Mouse (Mus musculus) limb, embryonic 12.5 days (tissue): Measurements from ENCODE around the gene Specc1l. TPM values are rescaled to one million over a fixed set of nuclear protein-coding genes. Genes with fewer than 3 reads are reported as not detected.

Experiments used
- ATAC-seq: fragments of 200-750 bp; cut with Nextera tagmentation; 2 replicates; pipeline ENCODE4 v1.8.0; 2017; ENCODE audit warnings: low read depth, moderate TSS enrichment; ENCODE audit not compliant: insufficient number of reproducible peaks, insufficient read depth, low FRiP score, low TSS enrichment
- H3K27ac ChIP-seq: fragments of 300-500 bp; sonication (generic); 2 replicates; pipeline ENCODE4 v1.5.1; 2016; ENCODE audit warnings: mild to moderate bottlenecking, moderate library complexity
- H3K27me3 ChIP-seq: fragments of 300-500 bp; sonication (generic); 2 replicates; pipeline ENCODE4 v1.6.1; 2016; ENCODE audit warnings: mild to moderate bottlenecking, moderate library complexity
- H3K36me3 ChIP-seq: fragments of 300-500 bp; sonication (generic); 2 replicates; pipeline ENCODE4 v1.6.1; 2016; ENCODE audit warnings: mild to moderate bottlenecking, moderate library complexity
- H3K4me1 ChIP-seq: fragments of 300-500 bp; sonication (generic); replicated peaks from 2 replicates; pipeline ENCODE4 v1.6.1; 2016
- H3K4me2 ChIP-seq: fragments of 300-500 bp; sonication (generic); 2 replicates; pipeline ENCODE4 v1.6.1; 2016; ENCODE audit warnings: mild to moderate bottlenecking, moderate library complexity
- H3K4me3 ChIP-seq: fragments of 300-500 bp; sonication (generic); replicated peaks from 2 replicates; pipeline ENCODE4 v1.5.1; 2016; ENCODE audit warnings: mild to moderate bottlenecking
- H3K9ac ChIP-seq: fragments of 300-500 bp; sonication (generic); replicated peaks from 2 replicates; pipeline ENCODE4 v1.6.1; 2016; ENCODE audit warnings: mild to moderate bottlenecking, moderate library complexity
- H3K9me3 ChIP-seq: fragments of 300-500 bp; sonication (generic); 2 replicates; pipeline ENCODE4 v1.6.1; 2016; ENCODE audit warnings: mild to moderate bottlenecking, moderate library complexity
- WGBS: fragments of 180-500 bp; shearing (Covaris S2); methylation state at CpG from one replicate; pipeline ENCODE4 v1.1.7; 2016; 5-methylcytosine and 5-hydroxymethylcytosine counted together
- polyA plus RNA-seq: library from polyadenylated mRNA; unstranded; fragments of >200 nt; fragmentation: Nextera tagmentation; extraction: Ambion mirVana; gene quantifications from 2 replicates; pipeline ENCODE4 v1.2.1, GENCODE M21; 2016

Specc1l gene
- polyA plus RNA-seq, 1 experiment from 2014 or later, result 49.8 TPM

DNA sequence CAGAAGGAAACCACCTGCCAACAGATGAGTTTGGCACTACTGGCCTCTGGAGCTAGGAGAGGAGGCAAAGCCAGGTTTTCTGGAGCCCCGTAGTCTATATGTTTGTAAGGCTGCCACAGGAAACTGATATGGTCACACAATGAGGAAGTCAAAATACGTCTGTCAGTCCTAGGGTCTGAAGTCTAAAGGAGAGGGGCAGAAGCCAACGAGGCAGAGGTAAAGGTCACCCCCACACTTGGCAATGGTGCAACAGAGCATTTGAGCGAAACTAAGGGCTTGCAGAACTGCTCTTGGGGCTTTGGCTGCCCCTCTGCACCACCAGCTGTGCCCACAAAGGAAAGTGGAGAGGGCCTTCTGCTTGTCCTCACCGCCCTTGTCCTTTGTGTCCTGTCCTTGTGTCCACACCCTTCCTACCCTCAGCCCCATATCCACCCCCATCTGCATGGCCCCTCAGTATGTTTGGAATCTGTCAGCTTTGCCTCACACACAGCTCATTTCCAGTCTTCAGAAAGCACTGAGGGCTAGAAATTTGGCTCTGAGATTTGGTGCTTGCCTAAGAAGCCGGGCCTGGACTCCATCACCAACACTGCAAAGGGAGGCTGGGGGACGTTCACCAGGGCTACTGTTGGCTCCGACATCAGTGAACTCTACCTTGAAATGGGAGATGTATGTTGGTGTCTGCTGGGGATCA is 24.4 kb upstream of the Specc1l start:
- H3K4me2 ChIP-seq, result no peak overlapping the region
- H3K4me3 ChIP-seq, result no peak overlapping the region
- no peaks in the 10 kb centered on the region for H3K4me1 ChIP-seq
- ATAC-seq, result no peak
- no peaks in the 10 kb centered on the region for H3K27me3 ChIP-seq
- no peak overlapping the region for H3K27ac ChIP-seq
- no peak overlapping the region for H3K9ac ChIP-seq
- WGBS, result 81% methylated on average over 8 of the region's 8 CpGs
- no peaks in the 10 kb centered on the region for H3K9me3 ChIP-seq
- H3K36me3 ChIP-seq, result peaks cover 26% of the 10 kb centered on the region

DNA sequence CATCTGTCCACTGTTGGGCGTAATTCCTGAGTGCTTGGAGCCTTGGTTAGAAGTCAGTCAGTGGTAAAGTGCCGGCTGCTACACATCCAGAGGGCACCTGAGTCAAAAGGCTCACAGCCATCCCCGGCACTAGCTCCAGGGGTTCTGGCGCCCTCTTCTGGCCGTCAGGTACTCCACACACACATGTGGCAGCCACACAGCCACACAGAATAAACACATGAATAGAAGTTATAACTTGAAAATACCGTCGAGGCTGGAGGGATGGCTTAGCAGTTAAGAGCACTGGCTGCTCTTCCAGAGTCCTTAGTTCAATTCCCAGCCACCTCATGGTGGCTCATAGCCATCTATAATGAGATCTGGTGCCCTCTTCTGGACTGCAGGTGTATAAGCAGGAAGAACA is 20.2 kb upstream of the Specc1l start:
- no peak overlapping the region for H3K4me2 ChIP-seq
- no peaks in the 10 kb centered on the region for H3K36me3 ChIP-seq
- 60% methylated on average over 7 of the region's 7 CpGs for WGBS
- no peaks in the 10 kb centered on the region for H3K4me1 ChIP-seq
- no peaks in the 10 kb centered on the region for H3K27me3 ChIP-seq
- H3K27ac ChIP-seq, result no peak overlapping the region
- H3K9me3 ChIP-seq, result peaks cover 8% of the 10 kb centered on the region
- H3K9ac ChIP-seq, result no peak overlapping the region
- H3K4me3 ChIP-seq, result no peak overlapping the region
- ATAC-seq, result no peak

DNA sequence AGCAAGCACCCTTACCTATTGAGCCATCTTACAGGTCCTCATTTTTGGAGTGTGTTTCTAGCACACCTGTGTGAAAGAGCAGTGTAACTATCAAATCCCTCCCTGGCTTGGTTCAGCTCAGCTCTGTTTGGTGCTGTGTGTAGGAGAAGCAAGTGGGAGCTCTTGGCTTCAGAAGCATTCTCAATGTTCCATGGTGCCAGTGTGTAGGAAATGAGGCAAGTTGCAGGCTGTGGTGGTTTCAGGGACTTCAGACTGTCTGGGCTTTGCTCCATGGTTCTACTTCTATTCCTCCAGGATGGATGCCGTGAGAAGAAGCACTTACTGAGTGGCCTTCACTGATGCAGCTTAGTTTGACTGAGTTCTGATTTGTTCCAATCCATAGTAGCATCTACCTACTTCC is 14.1 kb upstream of the Specc1l start:
- Histone ChIP-seq H3K9ac (no peak overlapping the region), H3K9me3 (peaks cover 6% of the 10 kb centered on the region), H3K4me1 (no peaks in the 10 kb centered on the region), H3K36me3 (no peaks in the 10 kb centered on the region), H3K27ac (no peak overlapping the region), H3K4me3 (no peak overlapping the region), H3K27me3 (no peaks in the 10 kb centered on the region), H3K4me2 (no peak overlapping the region)
- ATAC-seq, result no peak
- WGBS, result 85% methylated on average over 1 of the region's 1 CpGs

DNA sequence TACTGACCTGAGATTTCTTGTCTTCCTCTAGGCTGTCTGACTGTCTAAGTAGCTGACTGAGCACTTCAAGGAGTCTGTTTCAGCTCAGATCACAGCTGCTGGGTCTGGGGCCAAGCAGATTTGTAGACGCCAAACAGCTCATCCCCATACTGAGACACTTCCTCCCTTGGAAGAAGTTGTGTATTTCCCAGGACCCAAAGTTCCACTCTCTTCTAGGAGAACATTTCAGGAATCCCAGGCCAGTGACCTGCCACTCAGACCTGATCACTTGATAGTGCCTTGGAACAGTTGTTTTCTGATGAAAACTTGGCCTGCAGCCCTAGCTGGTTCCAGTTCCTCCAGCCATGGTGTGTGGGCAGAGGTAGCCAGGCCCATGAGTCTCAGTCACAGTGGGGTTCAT is 11.1 kb upstream of the Specc1l start:
- Histone ChIP-seq H3K27ac (no peak overlapping the region), H3K9me3 (no peaks in the 10 kb centered on the region), H3K4me3 (no peak overlapping the region), H3K4me2 (no peak overlapping the region), H3K36me3 (no peaks in the 10 kb centered on the region), H3K4me1 (no peaks in the 10 kb centered on the region), H3K27me3 (no peaks in the 10 kb centered on the region), H3K9ac (no peak overlapping the region)
- no peak for ATAC-seq
- WGBS, result 92% methylated on average over 1 of the region's 1 CpGs

DNA sequence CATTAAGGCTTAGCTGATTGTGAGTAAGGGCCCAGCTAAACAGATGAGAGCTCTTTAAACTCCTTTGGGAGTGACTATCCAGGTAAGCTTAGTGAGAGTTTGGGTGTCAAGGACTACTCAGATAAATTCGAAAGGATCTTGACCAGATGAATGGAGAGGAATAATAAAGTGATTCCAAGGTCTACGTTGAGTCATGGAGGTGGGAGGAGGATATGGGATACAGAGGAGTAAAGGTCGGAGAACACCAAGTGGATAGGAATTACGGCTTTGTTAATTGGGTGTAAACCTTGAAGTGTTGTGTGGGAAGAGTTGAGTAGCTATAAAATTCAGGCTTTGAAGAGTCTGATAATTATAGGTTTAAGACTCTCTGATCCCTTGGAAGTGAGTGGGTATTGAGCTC is 5.7 kb upstream of the Specc1l start:
- H3K4me3 ChIP-seq, result no peak overlapping the region
- ATAC-seq, result no peak
- H3K9ac ChIP-seq, result no peak overlapping the region
- no peaks in the 10 kb centered on the region for H3K9me3 ChIP-seq
- no peaks in the 10 kb centered on the region for H3K4me1 ChIP-seq
- 40% methylated on average over 4 of the region's 4 CpGs for WGBS
- H3K36me3 ChIP-seq, result no peaks in the 10 kb centered on the region
- no peak overlapping the region for H3K4me2 ChIP-seq
- H3K27me3 ChIP-seq, result no peaks in the 10 kb centered on the region
- no peak overlapping the region for H3K27ac ChIP-seq

DNA sequence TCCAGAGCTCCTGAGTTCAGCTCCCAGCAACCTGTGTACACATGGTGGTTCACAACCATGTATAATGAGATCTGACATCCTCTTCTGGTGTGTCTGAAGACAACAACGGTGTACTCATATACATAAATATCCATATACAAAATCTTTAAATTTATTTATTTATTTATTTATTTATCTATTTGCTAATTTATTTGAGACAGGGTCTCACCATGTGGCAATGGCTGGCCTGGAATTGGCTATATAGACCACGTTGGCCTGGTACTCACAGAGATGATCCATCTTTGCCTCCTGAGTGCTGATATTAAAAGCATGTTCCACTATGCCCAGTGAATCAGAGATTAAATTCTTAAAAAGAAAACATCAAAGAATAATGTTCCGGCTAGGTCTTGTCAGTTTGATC is 1.0 kb upstream of the Specc1l start:
- no peak for ATAC-seq
- Histone ChIP-seq H3K9me3 (no peaks in the 10 kb centered on the region), H3K4me3 (no peak overlapping the region), H3K4me1 (peaks cover 10% of the 10 kb centered on the region), H3K27me3 (no peaks in the 10 kb centered on the region), H3K36me3 (no peaks in the 10 kb centered on the region), H3K27ac (no peak overlapping the region), H3K4me2 (no peak overlapping the region), H3K9ac (no peak overlapping the region)
- WGBS, result 90% methylated on average over 3 of the region's 3 CpGs

DNA sequence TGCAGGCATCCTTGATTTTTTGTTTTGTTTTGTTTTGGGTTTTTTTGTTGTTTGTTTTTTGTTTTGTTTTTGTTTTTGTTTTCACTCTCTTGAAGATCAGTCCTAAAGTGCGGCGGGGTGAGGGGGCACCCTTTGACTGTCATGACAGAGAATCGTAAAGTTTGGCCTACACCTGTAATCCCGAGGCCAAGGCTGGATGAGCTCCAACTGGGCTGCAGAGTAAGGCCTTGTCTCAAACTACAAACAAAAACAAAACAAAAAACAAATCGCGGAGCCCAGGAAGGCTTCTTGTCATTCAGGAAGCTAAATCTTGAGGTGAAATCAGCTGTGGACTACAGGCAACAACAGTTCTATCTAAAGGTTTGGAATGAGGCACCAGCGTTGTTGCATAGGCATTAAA is 1.1 kb downstream of the Specc1l start:
- Histone ChIP-seq H3K9me3 (no peaks in the 10 kb centered on the region), H3K9ac (peak overlapping the region; percentile 85), H3K27ac (no peak overlapping the region), H3K4me3 (peak overlapping the region; percentile 85), H3K36me3 (no peaks in the 10 kb centered on the region), H3K27me3 (no peaks in the 10 kb centered on the region), H3K4me1 (peaks cover 10% of the 10 kb centered on the region), H3K4me2 (peak overlapping the region; percentile 71)
- WGBS, result 45% methylated on average over 7 of the region's 7 CpGs
- ATAC-seq, result no peak

DNA sequence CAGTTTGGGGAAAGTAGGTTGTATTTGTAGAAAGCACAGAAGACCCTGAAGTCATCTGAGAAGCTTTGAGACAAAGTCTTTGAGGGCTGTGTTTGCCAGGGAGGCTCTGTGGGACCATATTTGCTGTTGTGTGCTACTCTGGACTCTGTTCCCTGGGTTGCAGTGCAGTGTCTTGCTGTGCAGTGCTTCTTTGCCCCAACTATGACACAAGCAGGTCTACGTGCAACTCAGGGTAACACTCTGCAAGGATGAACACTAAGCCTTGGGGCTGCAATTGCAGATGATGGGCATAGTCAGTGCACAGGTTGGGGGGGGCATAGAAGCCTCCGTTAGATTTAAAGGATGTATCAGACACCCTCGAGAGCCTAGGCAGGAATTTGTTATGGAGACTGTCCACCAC is 8.8 kb downstream of the Specc1l start:
- peaks cover 8% of the 10 kb centered on the region for H3K4me1 ChIP-seq
- no peaks in the 10 kb centered on the region for H3K9me3 ChIP-seq
- H3K9ac ChIP-seq, result no peak overlapping the region
- 90% methylated on average over 3 of the region's 3 CpGs for WGBS
- H3K36me3 ChIP-seq, result no peaks in the 10 kb centered on the region
- ATAC-seq, result no peak
- no peak overlapping the region for H3K27ac ChIP-seq
- H3K27me3 ChIP-seq, result no peaks in the 10 kb centered on the region
- no peak overlapping the region for H3K4me3 ChIP-seq
- no peak overlapping the region for H3K4me2 ChIP-seq

DNA sequence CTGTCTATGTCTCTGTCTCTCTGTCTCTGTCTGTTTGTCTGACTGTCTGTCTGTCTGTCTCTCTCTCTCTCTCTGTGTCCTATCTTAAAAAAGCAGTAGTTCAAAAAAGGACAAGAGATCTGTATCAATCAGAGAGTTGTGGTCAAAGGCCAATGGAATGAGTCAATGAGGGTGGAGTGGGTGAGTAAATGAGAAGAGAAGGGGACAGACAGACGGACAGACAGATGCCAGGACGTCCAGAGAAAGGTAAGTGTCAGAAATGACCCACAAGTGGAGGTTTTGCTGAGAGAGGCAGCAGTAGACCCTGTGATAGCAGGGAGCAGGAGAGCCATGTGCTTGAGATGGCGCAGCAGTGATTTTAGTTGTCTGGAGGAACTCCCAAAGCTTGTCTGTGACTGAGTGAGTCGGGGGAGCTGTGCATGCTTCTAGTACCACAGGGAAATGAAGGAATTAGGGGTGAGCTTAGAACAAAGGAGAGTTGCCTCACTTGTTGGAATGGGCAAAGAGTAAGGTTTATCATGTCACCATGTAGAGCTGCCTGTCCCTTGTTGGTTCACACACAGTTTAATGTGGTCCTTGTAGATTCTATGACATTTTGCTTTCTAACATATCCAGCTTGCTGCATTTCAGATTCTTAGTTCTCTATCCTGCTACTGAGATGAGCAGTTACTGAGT is 10.2 kb downstream of the Specc1l start:
- H3K4me1 ChIP-seq, result peaks cover 8% of the 10 kb centered on the region
- H3K27me3 ChIP-seq, result no peaks in the 10 kb centered on the region
- H3K9me3 ChIP-seq, result no peaks in the 10 kb centered on the region
- no peak overlapping the region for H3K4me3 ChIP-seq
- H3K4me2 ChIP-seq, result no peak overlapping the region
- 75% methylated on average over 4 of the region's 4 CpGs for WGBS
- ATAC-seq, result no peak
- H3K27ac ChIP-seq, result no peak overlapping the region
- H3K9ac ChIP-seq, result no peak overlapping the region
- H3K36me3 ChIP-seq, result no peaks in the 10 kb centered on the region

DNA sequence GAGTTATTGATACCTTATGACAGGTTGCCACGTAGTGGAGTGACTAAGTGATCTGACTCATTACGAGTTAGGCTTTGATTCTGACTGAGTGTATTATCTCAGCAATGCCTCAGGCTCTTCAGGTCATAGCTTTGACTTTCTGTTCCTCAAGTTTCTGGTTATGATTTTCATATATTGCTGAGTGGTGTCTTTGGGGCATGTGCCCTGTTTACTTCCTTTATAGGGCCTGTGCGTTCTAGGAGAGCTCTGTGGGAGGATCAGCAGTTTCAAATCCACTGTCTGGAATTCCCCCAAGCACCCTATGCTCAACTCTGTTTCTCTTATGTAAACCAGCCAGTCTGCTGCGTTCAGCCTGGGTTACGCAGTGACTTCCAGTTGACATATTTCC is 10.7 kb downstream of the Specc1l start:
- Histone ChIP-seq H3K4me1 (peaks cover 8% of the 10 kb centered on the region), H3K4me3 (no peak overlapping the region), H3K27ac (0 out of 2 replicates have a peak overlapping the region, but pooled peaks have one; percentile 8), H3K9me3 (no peaks in the 10 kb centered on the region), H3K27me3 (no peaks in the 10 kb centered on the region), H3K4me2 (no peak overlapping the region), H3K36me3 (no peaks in the 10 kb centered on the region), H3K9ac (no peak overlapping the region)
- 70% methylated on average over 5 of the region's 5 CpGs for WGBS
- ATAC-seq, result no peak

DNA sequence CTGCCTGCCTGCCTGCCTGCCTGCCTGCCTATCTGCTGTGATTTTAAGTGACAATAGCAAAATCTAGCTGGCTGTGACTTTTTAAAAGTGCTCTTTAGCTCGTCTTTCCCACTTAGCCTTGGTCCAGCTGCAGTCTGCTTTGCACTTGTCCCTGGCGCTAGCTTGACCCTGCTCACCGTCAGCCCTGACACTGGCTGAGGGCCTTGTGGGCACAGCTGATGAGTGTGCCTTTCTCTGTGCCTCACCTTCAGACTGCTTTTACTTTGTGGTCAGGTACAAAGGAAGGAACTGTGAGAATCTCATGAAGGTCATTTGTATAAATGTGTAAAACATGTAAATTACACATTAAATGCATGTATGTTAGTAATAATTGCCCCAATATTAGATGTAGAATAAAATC is 12.3 kb downstream of the Specc1l start:
- no peak for ATAC-seq
- H3K4me1 ChIP-seq, result peaks cover 8% of the 10 kb centered on the region
- no peak overlapping the region for H3K9ac ChIP-seq
- no peaks in the 10 kb centered on the region for H3K36me3 ChIP-seq
- H3K4me3 ChIP-seq, result no peak overlapping the region
- no peak overlapping the region for H3K27ac ChIP-seq
- H3K4me2 ChIP-seq, result no peak overlapping the region
- no peaks in the 10 kb centered on the region for H3K9me3 ChIP-seq
- no peaks in the 10 kb centered on the region for H3K27me3 ChIP-seq
- WGBS, result 75% methylated on average over 3 of the region's 3 CpGs

DNA sequence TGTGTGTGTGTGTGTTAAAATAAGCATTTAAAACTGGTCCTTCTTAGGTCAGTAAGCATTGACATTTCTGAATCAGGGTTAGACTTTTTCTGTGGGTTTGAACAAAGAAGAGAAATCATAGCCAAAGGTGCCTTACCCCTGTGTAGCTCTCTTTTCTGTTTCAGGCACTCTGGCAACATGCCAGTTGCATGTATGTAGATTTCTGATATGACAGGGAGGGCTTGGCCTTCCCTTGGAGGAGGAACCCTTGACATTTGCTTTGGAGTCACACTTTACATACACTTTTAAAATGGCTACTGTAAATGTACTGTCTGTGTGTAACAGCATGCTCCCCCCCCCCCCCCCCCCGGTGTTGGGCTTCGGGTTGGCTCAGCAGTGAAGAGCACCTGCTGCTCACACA is 12.8 kb downstream of the Specc1l start:
- Histone ChIP-seq H3K4me2 (no peak overlapping the region), H3K4me3 (no peak overlapping the region), H3K36me3 (no peaks in the 10 kb centered on the region), H3K4me1 (peaks cover 8% of the 10 kb centered on the region), H3K27ac (no peak overlapping the region), H3K27me3 (no peaks in the 10 kb centered on the region), H3K9ac (no peak overlapping the region), H3K9me3 (no peaks in the 10 kb centered on the region)
- WGBS, result no CpG with 5 or more reads among the region's 2 CpGs
- no peak for ATAC-seq
